Mouse (Mus musculus) heart, postnatal 36 days (tissue): ENCODE results near the gene A130010J15Rik. TPM values are rescaled to one million over a fixed set of nuclear protein-coding genes. Genes with fewer than 3 reads are reported as not detected.

ENCODE experiments used
- DNase-seq, 2 experiments: peaks; one replicate each; pipeline ENCODE4 v3.0.0; 2021 to 2022
- intact Hi-C: fragments of 180-260 bp; cut with DNase I; formaldehyde crosslinking; loops from one replicate; pipeline ENCODE4 v1.15.1; 2025
- total RNA-seq, 2 experiments: library from RNA; stranded (reverse); gene quantifications; 2 replicates each; pipeline ENCODE4 v1.2.3; 2021

A130010J15Rik gene
- total RNA-seq, 2 experiments from 2014 or later, result 3.2 to 4.4 TPM

DNA sequence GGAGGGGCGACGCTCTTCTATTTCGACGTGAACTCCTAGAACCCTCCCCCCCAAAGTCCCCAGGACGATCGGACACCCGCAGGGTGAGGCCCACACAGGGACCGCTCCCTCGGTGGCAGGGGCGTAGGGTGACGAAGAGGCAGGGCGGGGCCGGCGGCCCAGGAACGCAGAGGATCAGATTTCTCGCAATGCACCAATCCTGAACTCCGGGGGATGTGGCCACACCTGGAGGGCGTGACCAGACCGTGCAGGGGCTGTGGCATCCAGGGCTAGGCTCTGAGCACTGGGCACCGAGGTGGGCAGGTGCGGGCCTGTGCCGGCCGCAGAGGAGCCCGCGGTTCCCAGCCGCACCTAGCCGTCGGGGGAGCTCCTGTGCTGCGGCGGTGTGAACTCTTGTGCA is 15.0 kb upstream of the A130010J15Rik start, which contains the start of gene Irf6:
TSS of gene Irf6 (plus strand) at position 240 of the 400 bp plus-strand sequence.
- intact Hi-C loops, result no loop called here
- peak; percentile 30 to 33 for DNase-seq

- intact Hi-C loops, result no loop called here
These were observed 14.3 kb upstream of the A130010J15Rik start for GRCm38 (mm10) chr1:193153561-193153960.

GRCm38 (mm10) chr1:193156316-193157110 is 11.3 kb upstream of the A130010J15Rik start:
- DNase-seq, result no peak

More at GRCm38 (mm10) chr1:193153561-193153960, 14.3 kb upstream of the A130010J15Rik start:
- no peak for DNase-seq

DNA sequence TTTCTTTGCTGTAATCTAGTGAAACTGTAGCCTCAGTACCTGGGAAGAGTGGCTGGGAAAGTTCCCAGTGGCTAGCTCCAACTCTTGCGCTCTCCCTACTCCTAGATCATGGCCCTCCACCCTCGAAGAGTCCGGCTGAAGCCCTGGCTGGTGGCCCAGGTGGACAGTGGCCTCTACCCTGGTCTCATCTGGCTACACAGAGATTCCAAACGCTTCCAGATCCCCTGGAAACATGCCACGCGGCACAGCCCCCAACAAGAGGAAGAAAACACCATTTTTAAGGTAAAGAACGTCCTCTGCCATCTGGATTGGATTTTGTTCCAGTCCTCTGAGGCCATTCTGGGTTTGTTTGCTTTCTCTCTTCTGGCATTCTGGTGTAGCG is 10.7 kb upstream of the A130010J15Rik start:
- no peak for DNase-seq
- intact Hi-C loops, result no loop called here

More at GRCm38 (mm10) chr1:193156316-193157110, 11.3 kb upstream of the A130010J15Rik start:
- intact Hi-C loops, result no loop called here

DNA sequence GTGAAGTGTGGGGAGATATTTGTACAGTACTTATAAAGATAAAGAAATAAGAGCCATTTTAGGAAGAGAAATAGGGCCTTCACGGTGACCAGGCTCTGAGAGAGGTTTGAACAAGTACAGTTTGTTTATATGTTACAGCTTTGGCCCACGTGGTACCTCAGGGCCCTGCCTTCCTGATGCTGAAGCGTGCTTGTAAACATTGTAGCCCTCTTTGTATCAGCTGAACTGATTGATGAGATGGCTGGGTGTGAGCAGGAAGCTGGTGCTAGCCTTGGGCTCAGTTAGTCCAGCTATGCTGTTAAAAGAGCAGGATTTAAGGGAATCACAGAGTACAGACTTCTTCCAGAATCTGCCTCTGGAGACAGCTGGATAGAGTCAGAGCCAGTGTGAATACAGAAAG is 8.7 kb upstream of the A130010J15Rik start:
- intact Hi-C loops, result no loop called here
- DNase-seq, result no peak

- intact Hi-C loops, result no loop called here
These were observed 8.2 kb upstream of the A130010J15Rik start for GRCm38 (mm10) chr1:193159613-193160012.

DNA sequence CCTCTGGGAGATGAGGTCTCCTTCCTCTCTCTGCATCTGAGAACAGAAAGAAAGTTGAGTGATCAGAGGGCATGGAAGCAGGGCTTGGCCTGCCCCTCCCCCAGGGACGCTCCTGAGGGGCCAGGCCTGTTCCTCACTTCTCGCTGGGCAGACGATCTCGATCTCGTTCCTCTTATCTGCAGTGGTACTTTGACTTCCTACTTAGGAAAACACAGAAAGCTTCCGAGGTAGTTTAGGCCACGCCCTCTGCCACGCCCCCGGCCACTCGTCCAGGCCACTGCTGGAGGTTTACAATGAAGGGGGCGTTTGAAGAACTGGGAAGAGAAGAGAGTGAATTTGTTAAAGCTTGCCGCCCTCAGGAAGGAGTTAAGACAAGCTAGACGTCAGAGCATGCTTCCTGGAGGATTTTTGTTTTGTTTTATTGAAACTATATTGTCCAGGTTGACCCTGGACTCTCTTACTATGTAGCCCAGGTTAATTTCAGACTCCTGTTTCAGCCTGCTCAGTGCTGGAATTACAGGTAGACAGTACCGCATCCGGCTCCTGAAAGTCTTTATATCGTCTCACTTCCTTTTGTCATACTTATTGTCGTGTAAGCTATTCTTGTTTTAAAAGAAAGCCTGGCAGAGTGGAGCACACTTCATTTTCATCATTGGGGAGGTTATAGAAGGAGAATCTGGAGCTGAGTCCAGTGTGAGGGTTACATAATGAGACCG is 7.4 kb upstream of the A130010J15Rik start:
- intact Hi-C loops, result no loop called here
- DNase-seq, result peak; percentile 26 to 60

More at GRCm38 (mm10) chr1:193159613-193160012, 8.2 kb upstream of the A130010J15Rik start:
- DNase-seq, result no peak

- intact Hi-C loops, result no loop called here
These were observed 1.4 kb downstream of the A130010J15Rik start for GRCm38 (mm10) chr1:193169228-193169627.

DNA sequence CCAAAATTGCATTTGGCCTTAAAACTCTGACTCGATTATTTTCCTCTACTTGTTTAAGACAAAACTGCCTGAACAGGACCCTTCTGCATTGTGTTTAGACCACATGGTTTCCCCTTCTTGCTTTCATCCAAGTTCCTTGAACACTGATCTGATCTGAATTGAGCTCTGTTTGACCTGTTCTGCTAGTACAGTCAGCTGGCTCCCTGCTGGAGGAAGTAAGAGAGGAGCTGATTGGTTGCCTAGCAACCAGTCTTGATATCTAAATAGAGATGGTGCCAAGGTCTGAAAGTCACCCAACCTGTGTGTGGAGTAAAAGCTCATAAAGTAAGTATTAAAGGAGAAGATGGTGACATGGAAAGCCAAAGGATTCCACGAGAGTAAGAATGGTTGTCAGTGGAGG is 2.0 kb downstream of the A130010J15Rik start:
- intact Hi-C loops, result no loop called here
- no peak for DNase-seq

More at GRCm38 (mm10) chr1:193169228-193169627, 1.4 kb downstream of the A130010J15Rik start:
- DNase-seq, result no peak

GRCm38 (mm10) chr1:193172991-193173809 is 5.4 kb downstream of the A130010J15Rik start:
- intact Hi-C loops, result loop anchor here (1.0 kb wide), 1 partner anchor 43 kb away; the partner anchor contains the start of gene Diexf
- peak; percentile 95 for DNase-seq

DNA sequence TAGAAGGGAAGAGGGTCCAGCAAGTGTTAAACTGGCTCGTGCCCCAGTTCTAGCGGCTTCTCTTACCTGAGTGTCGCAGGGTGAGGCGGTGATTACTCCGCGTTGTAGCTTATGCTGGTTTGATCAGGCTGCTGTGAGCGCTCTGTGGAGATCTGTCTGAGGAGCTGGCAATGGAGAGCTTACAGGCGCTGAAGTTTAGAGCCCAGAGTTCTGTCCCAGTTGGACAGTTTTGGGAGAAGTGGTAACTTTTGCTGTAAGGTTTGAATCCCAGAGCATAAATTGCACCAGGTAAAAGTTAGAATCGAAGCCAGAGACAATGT is 5.9 kb downstream of the A130010J15Rik start:
- no peak for DNase-seq
- intact Hi-C loops, result loop anchor here (1.0 kb wide), 1 partner anchor 43 kb away; the partner anchor contains the start of gene Diexf

DNA sequence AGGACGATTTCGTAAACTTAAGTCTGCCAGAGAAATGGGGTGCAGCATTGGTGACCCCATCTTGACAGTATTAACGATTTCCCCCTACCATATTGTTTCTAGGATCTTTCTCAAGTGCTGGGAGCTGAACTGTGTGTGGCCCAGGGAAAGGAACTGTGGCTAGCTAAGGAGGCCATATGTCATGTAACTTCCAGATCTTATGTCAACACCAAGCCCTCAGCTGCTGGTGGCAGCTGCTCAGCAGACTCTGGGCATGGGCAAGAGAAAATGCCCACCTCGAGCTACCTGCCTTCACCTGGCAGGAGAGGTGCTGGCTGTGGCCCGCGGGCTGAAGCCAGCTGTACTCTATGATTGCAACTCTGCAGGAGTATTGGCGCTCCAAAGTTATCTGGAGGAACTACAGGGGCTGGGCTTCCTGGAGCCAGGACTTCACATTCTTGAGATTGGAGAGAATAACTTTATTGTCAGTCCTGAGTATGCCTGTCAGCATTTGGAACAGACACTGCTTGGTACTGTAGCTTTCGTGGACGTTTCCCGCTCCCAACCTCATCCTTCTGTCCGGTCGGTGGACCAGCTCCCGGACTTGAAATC is 6.4 kb downstream of the A130010J15Rik start:
- DNase-seq, result no peak
- intact Hi-C loops, result no loop called here

DNA sequence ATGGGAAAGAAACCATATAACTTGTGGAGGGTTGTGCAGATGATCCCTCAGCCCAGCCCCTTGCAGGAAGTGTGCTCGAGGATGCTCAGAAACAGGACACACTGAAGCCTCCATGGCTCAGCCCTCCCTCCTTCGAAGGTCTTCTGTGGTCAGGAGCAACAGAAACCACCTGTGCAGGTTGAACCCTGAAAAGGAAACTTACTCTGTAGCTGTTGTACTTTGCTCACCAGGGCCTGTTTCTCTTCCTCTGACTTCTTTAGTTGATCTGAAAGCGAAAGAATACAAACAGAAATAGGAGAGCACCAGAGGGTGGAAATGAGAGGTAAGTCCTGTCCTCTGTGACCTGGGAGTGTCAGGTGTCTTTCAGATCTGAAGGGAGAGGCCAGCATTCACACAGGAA is 13.3 kb downstream of the A130010J15Rik start:
- intact Hi-C loops, result no loop called here
- no peak for DNase-seq

GRCm38 (mm10) chr1:193188257-193188656 is 20.4 kb downstream of the A130010J15Rik start:
- intact Hi-C loops, result no loop called here

GRCm38 (mm10) chr1:193189151-193189621 is 21.3 kb downstream of the A130010J15Rik start:
- peak; percentile 63 to 69 for DNase-seq
- intact Hi-C loops, result no loop called here

More at GRCm38 (mm10) chr1:193188257-193188656, 20.4 kb downstream of the A130010J15Rik start:
- DNase-seq, result no peak

GRCm38 (mm10) chr1:193189771-193190170 is 21.9 kb downstream of the A130010J15Rik start:
- intact Hi-C loops, result no loop called here
- no peak for DNase-seq

DNA sequence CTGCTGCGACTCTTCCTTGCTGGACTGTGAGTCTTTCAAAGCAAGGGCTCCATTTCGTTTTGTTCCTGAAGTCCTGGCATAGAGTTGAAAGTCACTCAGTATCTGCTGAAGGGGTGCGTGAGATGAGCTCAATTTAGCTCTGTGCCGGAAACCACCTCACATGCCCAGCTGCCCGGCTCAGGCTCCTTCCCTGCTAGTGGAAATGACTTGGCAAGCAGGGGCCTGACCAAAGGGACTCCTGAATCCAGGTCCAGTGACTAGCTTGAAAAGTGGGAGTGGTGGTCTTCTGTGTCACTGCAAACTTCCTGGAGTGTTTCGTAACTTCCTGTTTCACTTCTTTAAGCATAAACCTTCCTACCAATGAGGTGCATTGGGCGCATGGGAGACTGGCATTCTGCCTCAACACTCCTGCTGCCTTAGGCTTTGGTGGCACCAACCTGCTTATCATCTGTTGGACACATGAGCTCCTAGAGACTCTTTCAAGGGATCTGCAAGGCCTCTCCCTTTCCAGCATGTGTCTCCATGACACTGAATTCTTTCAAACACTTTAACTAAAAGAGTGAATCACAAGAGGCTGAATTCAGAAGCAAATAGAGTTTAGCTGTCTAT is 23.9 kb downstream of the A130010J15Rik start:
- DNase-seq, result peak; percentile 28 to 38
- intact Hi-C loops, result no loop called here

DNA sequence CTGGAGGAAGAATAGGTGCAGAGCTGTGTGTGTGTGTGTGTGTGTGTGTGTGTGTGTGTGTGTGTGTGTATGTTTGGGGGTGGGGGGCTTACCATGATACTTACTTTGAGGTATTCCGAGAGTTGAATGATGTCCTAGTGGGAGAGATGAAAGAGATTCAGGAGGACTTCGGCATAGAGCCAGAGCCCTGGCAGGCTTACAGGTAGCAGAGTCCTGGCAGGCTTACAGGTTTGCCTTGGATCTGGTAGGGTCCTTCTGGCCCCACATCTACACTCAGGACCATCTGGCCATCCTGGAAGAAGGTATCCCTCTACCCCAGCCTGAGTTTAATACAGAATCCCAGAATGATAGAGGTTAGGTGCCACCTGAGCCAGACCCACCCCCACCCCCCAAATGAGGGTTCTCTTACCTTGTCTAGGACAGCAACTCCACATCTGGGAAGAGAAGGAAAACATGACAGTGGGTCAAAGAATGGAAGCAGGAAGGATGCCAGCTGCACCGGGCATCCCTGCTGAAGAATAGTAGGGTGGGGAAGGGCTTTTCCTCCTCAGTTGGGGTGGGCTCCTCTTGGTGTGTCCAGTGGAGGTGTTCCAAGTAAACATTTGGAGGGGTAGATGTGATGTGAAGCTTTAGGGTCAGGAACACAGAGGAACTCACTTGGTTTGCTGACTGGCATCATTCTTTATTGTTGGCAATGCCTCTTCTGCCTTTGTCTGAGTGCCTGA is 26.7 kb downstream of the A130010J15Rik start:
- intact Hi-C loops, result no loop called here
- no peak for DNase-seq
